Mouse (Mus musculus) kidney, adult 8-10 months (tissue): ENCODE data around the gene Pla2g7.

Source experiments
- DNase-seq, 2 experiments: peaks; one replicate each; pipeline ENCODE4 v3.0.0; 2022

Pla2g7 gene

GRCm38 (mm10) chr17:43649641-43650436, 81.9 kb downstream of the Pla2g7 start:
- no peak for DNase-seq

- DNase-seq = no peak
Observed at GRCm38 (mm10) chr17:43651314-43652046, 83.6 kb downstream of the Pla2g7 start.
